Mouse (Mus musculus): Measurements from ENCODE around the gene Fes. TPM values are rescaled to one million over a fixed set of nuclear protein-coding genes. Genes with fewer than 3 reads are reported as not detected.

The Fes gene
- total RNA-seq, 2 experiments from 2014 or later: 5.7 to 7.6 TPM

GRCm38 (mm10) chr7:80358039-80358438 is 29.7 kb downstream of the Fes start:
- DNase-seq: no peak
- intact Hi-C loops (cut with DNase I; ENCODE audit: low total_unique reads): no loop called here

GRCm38 (mm10) chr7:80357156-80357555 is 30.6 kb downstream of the Fes start:
- intact Hi-C loops (cut with DNase I; ENCODE audit: low total_unique reads): no loop called here
- no peak for DNase-seq

- DNase-seq: no peak
Observed at GRCm38 (mm10) chr7:80356351-80356750, 31.4 kb downstream of the Fes start.

GRCm38 (mm10) chr7:80352920-80353319 is 34.8 kb downstream of the Fes start:
- peak; percentile 57 for DNase-seq
- intact Hi-C loops (cut with DNase I; ENCODE audit: low total_unique reads): no loop called here

More at GRCm38 (mm10) chr7:80356351-80356750, 31.4 kb downstream of the Fes start:
- intact Hi-C loops (cut with DNase I; ENCODE audit: low total_unique reads): no loop called here

GRCm38 (mm10) chr7:80350808-80351207 is 36.9 kb downstream of the Fes start:
- DNase-seq: no peak
- intact Hi-C loops (cut with DNase I; ENCODE audit: low total_unique reads): no loop called here

GRCm38 (mm10) chr7:80347670-80348586 is 39.8 kb downstream of the Fes start:
- no peak for DNase-seq
- intact Hi-C loops (cut with DNase I; ENCODE audit: low total_unique reads): no loop called here

GRCm38 (mm10) chr7:80346830-80347229 is 40.9 kb downstream of the Fes start:
- no peak for DNase-seq
- intact Hi-C loops (cut with DNase I; ENCODE audit: low total_unique reads): no loop called here

GRCm38 (mm10) chr7:80346173-80346572 is 41.6 kb downstream of the Fes start:
- DNase-seq: no peak
- intact Hi-C loops (cut with DNase I; ENCODE audit: low total_unique reads): no loop called here

GRCm38 (mm10) chr7:80343270-80344018 is 44.3 kb downstream of the Fes start:
- intact Hi-C loops (cut with DNase I; ENCODE audit: low total_unique reads): no loop called here
- DNase-seq: no peak

GRCm38 (mm10) chr7:80342858-80343257 is 44.9 kb downstream of the Fes start, which contains the start of gene Hddc3:
Gene Hddc3 (plus strand): TSS chr7:80343104.
- peak; percentile 93 for DNase-seq
- intact Hi-C loops (cut with DNase I; ENCODE audit: low total_unique reads): no loop called here

- DNase-seq: no peak
- intact Hi-C loops (cut with DNase I; ENCODE audit: low total_unique reads): loop anchor here (2.0 kb wide), 1 partner anchor 29 kb away; the partner anchor contains the start of gene Man2a2
Observed at GRCm38 (mm10) chr7:80341793-80342192, 46.0 kb downstream of the Fes start.

GRCm38 (mm10) chr7:80340793-80341192 is 47.0 kb downstream of the Fes start, which contains the start of gene Unc45a:
Gene Unc45a (minus strand): TSS chr7:80341005.
- intact Hi-C loops (cut with DNase I; ENCODE audit: low total_unique reads): loop anchor here (2.0 kb wide), 1 partner anchor 30 kb away; the partner anchor contains the start of gene Man2a2

GRCm38 (mm10) chr7:80339793-80340628 is 47.7 kb downstream of the Fes start:
- DNase-seq: peak; percentile 98
- intact Hi-C loops (cut with DNase I; ENCODE audit: low total_unique reads): loop anchor here (2.0 kb wide), 1 partner anchor 31 kb away; the partner anchor contains the start of gene Man2a2

More at GRCm38 (mm10) chr7:80340793-80341192, 47.0 kb downstream of the Fes start, which contains the start of gene Unc45a:
- peak; percentile 69 for DNase-seq

GRCm38 (mm10) chr7:80339371-80339770 is 48.4 kb downstream of the Fes start:
- intact Hi-C loops (cut with DNase I; ENCODE audit: low total_unique reads): no loop called here
- no peak for DNase-seq

- DNase-seq: no peak
- intact Hi-C loops (cut with DNase I; ENCODE audit: low total_unique reads): no loop called here
Observed at GRCm38 (mm10) chr7:80336932-80337331, 50.8 kb downstream of the Fes start.

GRCm38 (mm10) chr7:80334848-80335247 is 52.9 kb downstream of the Fes start:
- intact Hi-C loops (cut with DNase I; ENCODE audit: low total_unique reads): no loop called here
- no peak for DNase-seq

GRCm38 (mm10) chr7:80331433-80331832 is 56.3 kb downstream of the Fes start:
- DNase-seq: no peak
- intact Hi-C loops (cut with DNase I; ENCODE audit: low total_unique reads): no loop called here

- no peak for DNase-seq
- intact Hi-C loops (cut with DNase I; ENCODE audit: low total_unique reads): no loop called here
Observed at GRCm38 (mm10) chr7:80330278-80330677, 57.5 kb downstream of the Fes start.

Measured in gastrocnemius, postnatal 14 days (tissue).